Mouse (Mus musculus) bone marrow macrophage, adult 2 months (primary cell): Measurements from ENCODE around the gene Prkar1b.

Source experiments
- CTCF ChIP-seq: IDR thresholded peaks from 2 replicates; pipeline ENCODE4 v1.5.1; 2012; ENCODE audit warnings: low read depth, mild to moderate bottlenecking, low read length, moderate library complexity
- POLR2A ChIP-seq: IDR thresholded peaks from 2 replicates; pipeline ENCODE4 v1.6.1; 2012; ENCODE audit warnings: mild to moderate bottlenecking, low read depth, low read length, borderline replicate concordance

DNA sequence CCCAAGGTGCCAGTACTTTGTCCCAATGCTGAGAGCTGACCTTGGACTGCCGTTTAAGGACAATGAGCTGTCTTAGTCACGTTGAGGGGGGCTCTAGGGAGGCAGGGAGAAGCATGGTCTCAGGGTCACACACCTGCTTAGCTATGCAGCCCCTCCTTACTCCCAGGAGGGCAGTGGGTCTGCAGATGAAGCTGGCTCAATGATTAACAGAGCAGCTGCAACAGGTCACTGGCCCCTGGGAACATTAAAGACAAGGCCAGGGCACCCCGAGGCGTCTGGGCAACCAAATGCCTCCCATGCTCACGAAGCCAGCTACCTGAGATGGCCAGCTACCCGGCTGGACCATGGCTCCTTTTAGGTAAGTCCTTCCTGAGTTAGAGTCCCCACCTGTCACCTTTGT, 129.2 kb downstream of the Prkar1b start:
- TF ChIP-seq CTCF: no peak
- TF ChIP-seq POLR2A: no peak
